Mouse (Mus musculus) heart, embryonic 13.5 days (tissue): ENCODE results near the gene Zfp358. TPM values are rescaled to one million over a fixed set of nuclear protein-coding genes. Genes with fewer than 3 reads are reported as not detected.

ENCODE experiments used
- ATAC-seq: fragments of 200-750 bp; cut with Nextera tagmentation; 2 replicates; pipeline ENCODE4 v1.8.0; 2017; ENCODE audit warnings: moderate TSS enrichment; ENCODE audit not compliant: insufficient number of reproducible peaks, low FRiP score, low TSS enrichment; ENCODE audit errors: extremely low read depth
- H3K27ac ChIP-seq: fragments of 300-500 bp; sonication (generic); replicated peaks from 2 replicates; pipeline ENCODE4 v1.5.1; 2015; ENCODE audit warnings: moderate library complexity, mild to moderate bottlenecking, inconsistent platforms
- H3K27me3 ChIP-seq: fragments of 300-500 bp; sonication (generic); replicated peaks from 2 replicates; pipeline ENCODE4 v1.6.1; 2015; ENCODE audit warnings: mild to moderate bottlenecking, inconsistent platforms
- H3K36me3 ChIP-seq: fragments of 300-500 bp; sonication (generic); 2 replicates; pipeline ENCODE4 v1.6.1; 2015; ENCODE audit warnings: mild to moderate bottlenecking, inconsistent platforms
- H3K4me1 ChIP-seq: fragments of 300-500 bp; sonication (generic); 2 replicates; pipeline ENCODE4 v1.6.1; 2015; ENCODE audit warnings: inconsistent platforms
- H3K4me2 ChIP-seq: fragments of 300-500 bp; sonication (generic); 2 replicates; pipeline ENCODE4 v1.6.1; 2015; ENCODE audit warnings: inconsistent platforms, mild to moderate bottlenecking, moderate library complexity
- H3K4me3 ChIP-seq: fragments of 300-500 bp; sonication (generic); 2 replicates; pipeline ENCODE4 v1.5.1; 2015; ENCODE audit warnings: moderate library complexity, mild to moderate bottlenecking, inconsistent platforms
- H3K9ac ChIP-seq: fragments of 300-500 bp; sonication (generic); 2 replicates; pipeline ENCODE4 v1.6.1; 2015; ENCODE audit warnings: inconsistent platforms, mild to moderate bottlenecking, moderate library complexity
- H3K9me3 ChIP-seq: fragments of 300-500 bp; sonication (generic); 2 replicates; pipeline ENCODE4 v1.6.1; 2016; ENCODE audit warnings: inconsistent platforms
- WGBS: fragments of 180-500 bp; shearing (Covaris S2); methylation state at CpG from one replicate; pipeline ENCODE4 v1.1.7; 2015; ENCODE audit warnings: mixed read lengths; 5-methylcytosine and 5-hydroxymethylcytosine counted together
- polyA plus RNA-seq: library from polyadenylated mRNA; unstranded; fragments of >200 nt; fragmentation: Nextera tagmentation; extraction: Ambion mirVana; gene quantifications from 2 replicates; pipeline ENCODE4 v1.2.1, GENCODE M21; 2015

Zfp358 gene
- polyA plus RNA-seq, 1 experiment from 2014 or later, result 32.0 TPM

DNA sequence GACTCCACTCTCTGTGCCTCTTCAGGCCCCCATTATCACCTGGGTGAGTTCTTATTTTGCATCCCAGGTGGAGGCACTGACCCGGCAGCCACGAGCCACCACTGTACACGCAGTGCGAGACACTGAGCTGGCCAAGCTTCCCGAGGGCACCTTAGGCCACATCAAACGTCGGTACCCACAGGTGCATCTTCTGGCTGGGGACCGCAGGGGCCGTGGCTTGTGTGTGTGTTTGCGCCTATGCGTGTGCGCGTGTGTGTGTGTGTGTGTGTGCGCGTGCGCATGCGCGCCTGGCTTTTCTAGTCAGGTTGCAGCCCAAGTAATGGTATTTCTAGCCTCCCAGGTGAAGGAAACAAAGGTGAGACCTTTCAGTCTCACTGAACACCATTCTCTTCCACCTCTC lies 39.0 kb downstream of the Zfp358 start:
- WGBS, result 91% methylated on average over 18 of the region's 18 CpGs
- H3K9me3 ChIP-seq, result no peaks in the 10 kb centered on the region
- H3K4me1 ChIP-seq, result no peaks in the 10 kb centered on the region
- H3K9ac ChIP-seq, result no peak overlapping the region
- H3K4me2 ChIP-seq, result no peak overlapping the region
- ATAC-seq, result no peak
- no peaks in the 10 kb centered on the region for H3K27me3 ChIP-seq
- H3K27ac ChIP-seq, result no peak overlapping the region
- peaks cover 50% of the 10 kb centered on the region for H3K36me3 ChIP-seq
- H3K4me3 ChIP-seq, result no peak overlapping the region

DNA sequence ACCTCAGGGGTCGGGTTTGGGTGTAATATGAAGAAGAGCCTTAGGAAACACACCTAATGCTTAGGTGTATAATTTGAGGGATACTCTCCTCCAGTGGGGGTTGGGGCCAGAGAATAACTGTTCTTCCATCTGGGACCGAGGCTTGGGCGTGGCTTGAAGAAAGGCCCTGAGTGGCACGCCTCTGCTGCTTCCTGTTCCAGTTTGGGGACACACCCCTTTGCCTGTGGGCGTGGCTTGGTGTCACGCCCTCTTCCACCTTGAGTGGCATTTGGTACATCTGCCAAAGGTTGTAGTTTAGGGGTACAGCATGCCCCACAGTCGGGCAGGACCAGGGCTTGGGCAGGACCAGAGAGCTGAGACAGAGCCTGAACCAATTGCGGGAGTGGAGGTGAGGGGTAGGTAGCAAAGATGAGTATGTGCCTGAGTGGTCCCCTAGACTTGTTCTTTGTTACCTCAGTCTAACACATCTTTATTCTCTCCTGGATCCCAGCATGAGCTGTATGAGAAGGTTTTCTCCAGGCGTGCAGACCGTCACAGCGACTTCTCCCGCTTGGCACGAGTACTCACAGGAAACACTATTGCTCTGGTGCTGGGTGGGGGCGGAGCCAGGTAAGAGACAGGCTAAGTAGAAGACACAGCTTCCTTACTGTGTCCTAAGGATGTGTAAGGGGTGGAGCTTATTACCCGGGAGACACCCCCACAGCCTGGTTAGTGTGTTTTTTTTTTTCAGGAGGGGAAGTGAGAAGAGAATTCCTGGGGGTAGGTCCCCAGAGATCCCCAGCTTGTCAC lies 43.3 kb downstream of the Zfp358 start:
- H3K27me3 ChIP-seq, result no peaks in the 10 kb centered on the region
- H3K9ac ChIP-seq, result no peak overlapping the region
- H3K4me1 ChIP-seq, result no peaks in the 10 kb centered on the region
- H3K4me2 ChIP-seq, result no peak overlapping the region
- no peak for ATAC-seq
- H3K4me3 ChIP-seq, result no peak overlapping the region
- H3K9me3 ChIP-seq, result no peaks in the 10 kb centered on the region
- peaks cover 87% of the 10 kb centered on the region for H3K36me3 ChIP-seq
- WGBS, result 53% methylated on average over 15 of the region's 15 CpGs
- no peak overlapping the region for H3K27ac ChIP-seq

DNA sequence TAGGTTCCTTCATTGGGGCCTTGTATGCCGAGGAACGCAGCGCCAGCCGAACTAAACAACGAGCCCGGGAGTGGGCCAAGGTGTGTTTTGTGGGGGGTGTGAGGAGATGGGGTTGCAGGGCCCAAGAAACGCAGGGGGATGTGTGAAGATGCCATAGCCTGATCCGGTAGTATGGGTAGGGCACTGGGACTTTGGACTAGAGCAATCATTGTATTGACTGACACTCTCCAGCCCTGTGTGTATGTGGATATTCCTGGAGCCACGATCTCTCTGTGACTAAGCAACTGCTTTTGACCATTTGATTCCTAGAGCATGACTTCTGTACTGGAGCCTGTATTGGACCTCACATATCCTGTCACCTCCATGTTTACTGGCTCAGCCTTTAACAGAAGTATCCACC lies 44.0 kb downstream of the Zfp358 start:
- Histone ChIP-seq H3K9me3 (no peaks in the 10 kb centered on the region), H3K27me3 (no peaks in the 10 kb centered on the region), H3K4me2 (no peak overlapping the region), H3K27ac (no peak overlapping the region), H3K4me1 (no peaks in the 10 kb centered on the region), H3K4me3 (no peak overlapping the region), H3K36me3 (peaks cover 87% of the 10 kb centered on the region), H3K9ac (no peak overlapping the region)
- whole genome bisulfite sequencing, result 91% methylated on average over 9 of the region's 9 CpGs
- no peak for ATAC-seq

DNA sequence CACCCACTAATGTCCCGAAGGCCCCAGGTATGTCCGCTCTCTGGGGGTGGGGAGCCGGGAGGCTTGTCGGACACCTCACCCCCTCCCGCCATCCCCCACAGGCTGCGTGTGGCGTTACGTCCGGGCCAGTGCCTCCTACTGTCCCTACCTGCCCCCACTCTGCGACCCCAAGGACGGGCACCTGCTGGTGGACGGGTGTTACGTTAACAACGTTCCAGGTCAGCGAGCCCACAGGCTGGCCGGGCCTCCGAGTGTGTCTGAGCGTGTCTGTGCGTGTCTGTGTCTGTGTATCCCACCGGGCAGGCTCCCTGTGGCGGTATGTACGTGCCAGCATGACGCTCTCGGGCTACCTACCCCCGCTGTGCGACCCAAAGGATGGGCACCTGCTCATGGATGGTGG lies 44.7 kb downstream of the Zfp358 start:
- WGBS, result 92% methylated on average over 26 of the region's 26 CpGs
- Histone ChIP-seq H3K4me3 (no peak overlapping the region), H3K27me3 (no peaks in the 10 kb centered on the region), H3K9me3 (no peaks in the 10 kb centered on the region), H3K9ac (no peak overlapping the region), H3K4me2 (no peak overlapping the region), H3K4me1 (no peaks in the 10 kb centered on the region), H3K27ac (no peak overlapping the region), H3K36me3 (peaks cover 87% of the 10 kb centered on the region)
- 0 out of 2 replicates have a peak, but pooled peaks have one; percentile 2 for ATAC-seq

DNA sequence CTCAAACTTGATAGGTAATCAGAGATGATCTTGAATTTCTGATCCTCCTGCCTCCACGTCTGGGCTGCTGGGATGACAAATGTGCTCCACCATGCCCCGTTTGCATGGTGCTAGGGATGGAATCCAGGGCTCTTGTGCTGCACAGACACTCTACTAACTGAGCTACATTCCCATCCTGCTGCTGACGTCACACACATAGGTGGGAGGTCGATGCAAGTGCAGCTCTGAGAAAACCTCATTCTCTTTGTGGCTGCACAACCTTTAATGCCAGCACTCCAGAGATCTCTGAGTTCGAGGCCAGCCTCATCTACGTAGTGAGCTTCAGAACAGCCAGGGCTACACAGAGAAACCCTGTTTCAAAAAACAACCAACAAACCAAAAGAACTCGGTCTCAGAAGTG lies 46.2 kb downstream of the Zfp358 start:
- H3K9me3 ChIP-seq, result no peaks in the 10 kb centered on the region
- H3K27me3 ChIP-seq, result no peaks in the 10 kb centered on the region
- H3K27ac ChIP-seq, result no peak overlapping the region
- no peak overlapping the region for H3K9ac ChIP-seq
- 75% methylated on average over 7 of the region's 7 CpGs for WGBS
- no peak for ATAC-seq
- H3K36me3 ChIP-seq, result peaks cover 94% of the 10 kb centered on the region
- no peak overlapping the region for H3K4me2 ChIP-seq
- H3K4me3 ChIP-seq, result no peak overlapping the region
- H3K4me1 ChIP-seq, result no peaks in the 10 kb centered on the region

DNA sequence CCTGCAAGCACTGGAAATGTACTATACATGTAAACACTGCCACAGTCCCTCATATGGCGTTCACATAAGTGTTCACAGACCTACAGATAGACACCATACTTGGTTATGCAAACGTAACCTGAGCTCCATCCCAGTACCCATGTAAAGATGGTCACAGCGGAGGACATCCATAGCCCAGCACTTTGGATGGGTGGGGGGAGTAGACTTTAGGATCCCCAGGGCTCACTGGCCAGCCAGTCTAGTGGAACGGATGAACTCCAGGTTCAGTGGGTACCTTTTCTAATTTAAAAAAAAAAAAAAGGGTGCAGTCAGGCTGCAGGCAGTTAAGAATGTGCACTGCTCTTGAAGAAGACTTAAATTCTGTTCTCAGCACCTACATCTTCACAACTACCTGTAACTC lies 47.1 kb downstream of the Zfp358 start:
- 88% methylated on average over 4 of the region's 4 CpGs for WGBS
- Histone ChIP-seq H3K4me3 (no peak overlapping the region), H3K4me1 (no peaks in the 10 kb centered on the region), H3K9me3 (no peaks in the 10 kb centered on the region), H3K27me3 (no peaks in the 10 kb centered on the region), H3K36me3 (peaks cover 99% of the 10 kb centered on the region), H3K27ac (no peak overlapping the region), H3K9ac (no peak overlapping the region), H3K4me2 (no peak overlapping the region)
- no peak for ATAC-seq

DNA sequence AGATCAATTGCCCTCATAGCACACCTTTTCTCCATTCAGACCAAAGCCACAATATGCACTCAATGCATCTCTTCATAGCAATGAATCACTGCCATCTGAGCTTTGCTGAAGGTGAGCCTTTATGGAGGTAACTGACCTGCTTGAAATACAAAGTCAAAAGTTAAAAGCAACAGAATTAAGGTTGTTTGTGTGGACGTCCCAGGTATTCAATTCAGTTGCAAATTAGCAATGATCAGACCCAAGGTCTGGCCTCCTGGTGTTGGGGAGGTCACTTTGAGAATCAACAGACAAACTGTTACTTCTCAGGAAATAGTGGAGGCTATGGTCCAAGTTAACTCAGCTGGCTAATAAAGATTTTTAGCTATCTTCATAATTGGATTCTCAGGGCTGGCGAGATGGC lies 53.6 kb downstream of the Zfp358 start:
- WGBS, result 83% methylated on average over 2 of the region's 2 CpGs
- Histone ChIP-seq H3K4me2 (no peak overlapping the region), H3K4me1 (no peaks in the 10 kb centered on the region), H3K4me3 (no peak overlapping the region), H3K9me3 (0 out of 2 replicates have a peak, but pooled peaks cover 3% of the 10 kb centered on the region), H3K27me3 (no peaks in the 10 kb centered on the region), H3K36me3 (peaks cover 46% of the 10 kb centered on the region), H3K27ac (no peak overlapping the region), H3K9ac (no peak overlapping the region)
- ATAC-seq, result no peak

Other genes with a start within 250 kb of the Zfp358 start
- gene Insr, start 213.5 kb upstream of the Zfp358 start, polyA plus RNA-seq, result 47.7 and 52.0 TPM in 2 replicates
- gene A430078G23Rik, start 139.7 kb upstream of the Zfp358 start, polyA plus RNA-seq, result 0.14 TPM in 1 of 2 replicates, not detected in the other
- 4.9 and 5.4 TPM in 2 replicates for gene Arhgef18, start 100.1 kb upstream of the Zfp358 start, polyA plus RNA-seq
- 4.9 and 7.2 TPM in 2 replicates for gene Pex11g, start 25.5 kb upstream of the Zfp358 start, polyA plus RNA-seq
- gene Tex45, start 22.3 kb upstream of the Zfp358 start, polyA plus RNA-seq, result not detected in 2 replicates
- 46.1 and 46.7 TPM in 2 replicates for gene Mcoln1, start 7.3 kb downstream of the Zfp358 start, polyA plus RNA-seq
- 16.6 and 18.0 TPM in 2 replicates for gene Pnpla6, start 22.2 kb downstream of the Zfp358 start, polyA plus RNA-seq
- gene C330021F23Rik, start 74.9 kb downstream of the Zfp358 start, polyA plus RNA-seq, result 5.5 and 7.2 TPM in 2 replicates
- gene Camsap3, start 94.2 kb downstream of the Zfp358 start, polyA plus RNA-seq, result 1.9 TPM in 2 replicates
- 32.8 TPM in 2 replicates for gene Xab2, start 128.2 kb downstream of the Zfp358 start, polyA plus RNA-seq
- 97.0 and 108 TPM in 2 replicates for gene Pet100, start 128.4 kb downstream of the Zfp358 start, polyA plus RNA-seq
- 0.11 TPM in 1 of 2 replicates, not detected in the other for gene Pcp2, start 132.4 kb downstream of the Zfp358 start, polyA plus RNA-seq
- gene Stxbp2, start 137.8 kb downstream of the Zfp358 start, polyA plus RNA-seq, result 45.6 and 51.8 TPM in 2 replicates
- gene Retn, start 162.6 kb downstream of the Zfp358 start, polyA plus RNA-seq, result not detected in 2 replicates
- gene Mcemp1, start 172.6 kb downstream of the Zfp358 start, polyA plus RNA-seq, result 0.42 TPM in 1 of 2 replicates, not detected in the other
- gene Fcor, start 179.2 kb downstream of the Zfp358 start, polyA plus RNA-seq, result 9.0 and 9.7 TPM in 2 replicates
- 31.8 and 36.9 TPM in 2 replicates for gene Trappc5, start 183.2 kb downstream of the Zfp358 start, polyA plus RNA-seq
- gene Fcer2a, start 201.0 kb downstream of the Zfp358 start, polyA plus RNA-seq, result 0.19 and 0.21 TPM in 2 replicates
- 3.7 and 5.9 TPM in 2 replicates for gene Clec4g, start 227.5 kb downstream of the Zfp358 start, polyA plus RNA-seq